Mouse (Mus musculus) myocyte (in vitro differentiated cells): ENCODE measurements around the gene Rpl15. TPM values are rescaled to one million over a fixed set of nuclear protein-coding genes. Genes with fewer than 3 reads are reported as not detected.
A peak's percentile ranks its signal among the peaks of the same experiment; 100 is the strongest.
"Not testable (repeated sequence)": the region's sequence is repeated elsewhere in the genome, so short reads cannot be mapped to it uniquely, and the experiment has no call there.

Experiments used
- H3K27me3 ChIP-seq: one replicate; pipeline ENCODE4 v1.6.1; 2011; ENCODE audit not compliant: control insufficient read depth, insufficient read depth, insufficient read length
- H3K36me3 ChIP-seq: one replicate; pipeline ENCODE4 v1.6.1; 2011; ENCODE audit not compliant: control insufficient read depth, insufficient read depth
- H3K4me2 ChIP-seq: one replicate; pipeline ENCODE4 v1.6.1; 2011; ENCODE audit warnings: low read depth, control low read depth
- H3K4me3 ChIP-seq: one replicate; pipeline ENCODE4 v1.5.1; 2011; ENCODE audit warnings: mild to moderate bottlenecking, control low read depth, moderate library complexity
- H3K79me2 ChIP-seq: one replicate; pipeline ENCODE4 v1.6.1; 2011; ENCODE audit not compliant: control insufficient read depth, insufficient read depth
- H3ac ChIP-seq: one replicate; pipeline ENCODE4 v1.6.1; 2011; ENCODE audit not compliant: control insufficient read depth, insufficient read length
- CEBPB ChIP-seq: IDR thresholded peaks from 2 replicates; pipeline ENCODE4 v1.6.1; 2011; ENCODE audit warnings: mild to moderate bottlenecking, moderate library complexity; ENCODE audit not compliant: poor library complexity, insufficient read depth, severe bottlenecking
- E2F4 ChIP-seq: IDR thresholded peaks from one replicate; pipeline ENCODE4 v1.6.1; 2011; ENCODE audit warnings: mild to moderate bottlenecking, control low read depth, moderate library complexity; ENCODE audit not compliant: insufficient read depth
- MAX ChIP-seq: IDR thresholded peaks from one replicate; pipeline ENCODE4 v1.6.1; 2011; ENCODE audit warnings: low read depth, mild to moderate bottlenecking, control low read depth
- MYOD1 ChIP-seq, 3 experiments: IDR thresholded peaks; one replicate each; pipeline ENCODE4 v1.6.1; 2011; ENCODE audit warnings: control low read depth in 2 of 3, low read depth in 2 of 3, mild to moderate bottlenecking in 2 of 3, moderate library complexity in 1 of 3; ENCODE audit not compliant: insufficient read length in 2 of 3, control insufficient read depth in 1 of 3
- MYOG ChIP-seq, 3 experiments: IDR thresholded peaks; one replicate each; pipeline ENCODE4 v1.6.1; 2011; ENCODE audit warnings: control low read depth in 2 of 3, low read depth in 2 of 3, mild to moderate bottlenecking in 2 of 3; ENCODE audit not compliant: insufficient read length in 2 of 3, control insufficient read depth in 1 of 3, insufficient read depth in 1 of 3
- POLR2A ChIP-seq: IDR thresholded peaks from one replicate; pipeline ENCODE4 v1.6.1; 2011; ENCODE audit warnings: low read depth, mild to moderate bottlenecking, control low read depth, moderate library complexity; ENCODE audit not compliant: insufficient read length
- POLR2AphosphoS2 ChIP-seq: IDR thresholded peaks from one replicate; pipeline ENCODE4 v1.6.1; 2011; ENCODE audit warnings: low read depth, control low read depth; ENCODE audit not compliant: insufficient read length
- REST ChIP-seq: IDR thresholded peaks from one replicate; pipeline ENCODE4 v1.6.1; 2011; ENCODE audit warnings: mild to moderate bottlenecking, control low read depth, moderate library complexity; ENCODE audit not compliant: insufficient read depth, insufficient read length
- SRF ChIP-seq: IDR thresholded peaks from one replicate; pipeline ENCODE4 v1.6.1; 2011; ENCODE audit warnings: low read depth; ENCODE audit not compliant: control insufficient read depth, insufficient read length
- TCF12 ChIP-seq: IDR thresholded peaks from one replicate; pipeline ENCODE4 v1.6.1; 2011; ENCODE audit warnings: mild to moderate bottlenecking, control low read depth; ENCODE audit not compliant: poor library complexity, insufficient read depth, severe bottlenecking
- TCF3 ChIP-seq: IDR thresholded peaks from one replicate; pipeline ENCODE4 v1.6.1; 2011; ENCODE audit warnings: low read depth, control low read depth; ENCODE audit not compliant: insufficient read length
- USF1 ChIP-seq: IDR thresholded peaks from one replicate; pipeline ENCODE4 v1.6.1; 2011; ENCODE audit warnings: low read depth, mild to moderate bottlenecking, control low read depth, moderate library complexity
- polyA plus RNA-seq: library from polyadenylated mRNA; unstranded; fragments of >200 nt; fragmentation: generic; extraction: Trizol; gene quantifications from one replicate; pipeline ENCODE4 v1.2.1, GENCODE M21; 2012; ENCODE audit warnings: missing spikeins

Gene Rpl15
- polyA plus RNA-seq, 1 experiment, result 1,739 TPM

- peak overlapping the region; percentile 79 for H3ac ChIP-seq
- no peaks in the 10 kb centered on the region for H3K36me3 ChIP-seq
- TF ChIP-seq MYOD1 (IDR thresholded peaks at IDR 0.05; ENCODE audit: control insufficient read depth in 1 of 3, insufficient read length in 2 of 3, low read depth in 2 of 3) (peak in 1 of 3 experiments; percentile 23), SRF (no peak), POLR2AphosphoS2 (peak; percentile 87), MAX (peak; percentile 62), POLR2A (peak; percentile 71), E2F4 (no peak)
- peaks cover 46% of the 10 kb centered on the region for H3K79me2 ChIP-seq
- peak overlapping the region; percentile 97 for H3K4me2 ChIP-seq
- no peaks in the 10 kb centered on the region for H3K27me3 ChIP-seq
- peak overlapping the region; percentile 71 for H3K4me3 ChIP-seq
Observed at GRCm38 (mm10) chr14:18238131-18238749, 33.0 kb downstream of the Rpl15 start.

GRCm38 (mm10) chr14:18237381-18237780 is 33.8 kb downstream of the Rpl15 start:
- peak overlapping the region; percentile 79 for H3ac ChIP-seq
- H3K79me2 ChIP-seq, result peaks cover 55% of the 10 kb centered on the region
- H3K27me3 ChIP-seq, result no peaks in the 10 kb centered on the region
- H3K4me3 ChIP-seq, result peak overlapping the region; percentile 71
- TF ChIP-seq USF1 (no peak), REST (no peak), MYOG (IDR thresholded peaks at IDR 0.05; ENCODE audit: control insufficient read depth in 1 of 3, insufficient read depth in 1 of 3, insufficient read length in 2 of 3, low read depth in 2 of 3) (no peak), MYOD1 (IDR thresholded peaks at IDR 0.05; ENCODE audit: control insufficient read depth in 1 of 3, insufficient read length in 2 of 3, low read depth in 2 of 3) (no peak), CEBPB (no peak), TCF3 (no peak), TCF12 (no peak), E2F4 (no peak), SRF (no peak), POLR2A (no peak), MAX (no peak), POLR2AphosphoS2 (no peak)
- H3K36me3 ChIP-seq, result no peaks in the 10 kb centered on the region
- peak overlapping the region; percentile 97 for H3K4me2 ChIP-seq

GRCm38 (mm10) chr14:18236496-18237235 is 34.5 kb downstream of the Rpl15 start:
- peaks cover 59% of the 10 kb centered on the region for H3K79me2 ChIP-seq
- not testable (repeated sequence) for H3K36me3 ChIP-seq, H3ac ChIP-seq, H3K27me3 ChIP-seq
- peak overlapping the region; percentile 71 for H3K4me3 ChIP-seq
- peak overlapping the region; percentile 97 for H3K4me2 ChIP-seq

GRCm38 (mm10) chr14:18233981-18234960 is 36.9 kb downstream of the Rpl15 start:
- Histone ChIP-seq H3K79me2 (peaks cover 59% of the 10 kb centered on the region), H3ac (no peak overlapping the region), H3K36me3 (no peaks in the 10 kb centered on the region), H3K4me2 (peak overlapping the region; percentile 79), H3K27me3 (no peaks in the 10 kb centered on the region), H3K4me3 (no peak overlapping the region)
- TF ChIP-seq MYOD1 (IDR thresholded peaks at IDR 0.05; ENCODE audit: control insufficient read depth in 1 of 3, insufficient read length in 2 of 3, low read depth in 2 of 3), result no peak
- TF ChIP-seq MYOG (IDR thresholded peaks at IDR 0.05; ENCODE audit: control insufficient read depth in 1 of 3, insufficient read depth in 1 of 3, insufficient read length in 2 of 3, low read depth in 2 of 3), result no peak
- TF ChIP-seq REST, result no peak
- no peak for TF ChIP-seq SRF
- no peak for TF ChIP-seq MAX
- no peak for TF ChIP-seq TCF12
- no peak for TF ChIP-seq E2F4
- TF ChIP-seq TCF3, result no peak
